Mouse (Mus musculus) effector memory CD4-positive, alpha-beta T cell, adult 5 months (primary cell): ENCODE measurements around the gene Gm12253. TPM values are rescaled to one million over a fixed set of nuclear protein-coding genes. Genes with fewer than 3 reads are reported as not detected.

Source experiments
- polyA plus RNA-seq: library from polyadenylated mRNA; unstranded; fragments of 100-300 nt; shearing (Covaris generic); gene quantifications from one replicate; pipeline ENCODE4 v1.2.1, GENCODE M21; 2017

Gm12253 gene
- not detected for polyA plus RNA-seq

DNA sequence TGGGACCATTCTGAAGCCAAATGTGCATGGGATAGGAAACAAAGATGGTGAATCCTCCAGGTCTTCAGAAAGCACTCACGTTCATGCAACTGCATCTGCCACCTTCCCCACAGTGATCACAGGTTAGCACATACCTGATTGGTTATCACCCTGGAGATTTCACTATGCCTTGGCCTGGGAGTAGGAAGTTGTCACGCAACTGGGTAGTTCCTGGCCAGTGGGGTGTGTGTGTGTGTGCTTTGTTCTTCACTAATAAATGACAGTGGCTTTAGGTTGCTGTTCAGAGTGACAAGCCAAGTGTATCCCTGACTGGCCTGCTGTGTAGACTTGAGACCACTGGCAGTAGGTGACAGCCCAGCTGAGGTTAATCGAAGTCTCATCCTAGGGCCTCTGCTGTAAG, at the start of gene Gm12253:
Gene Gm12253 (plus strand): TSS at position 301 of the 400 bp plus-strand sequence.

DNA sequence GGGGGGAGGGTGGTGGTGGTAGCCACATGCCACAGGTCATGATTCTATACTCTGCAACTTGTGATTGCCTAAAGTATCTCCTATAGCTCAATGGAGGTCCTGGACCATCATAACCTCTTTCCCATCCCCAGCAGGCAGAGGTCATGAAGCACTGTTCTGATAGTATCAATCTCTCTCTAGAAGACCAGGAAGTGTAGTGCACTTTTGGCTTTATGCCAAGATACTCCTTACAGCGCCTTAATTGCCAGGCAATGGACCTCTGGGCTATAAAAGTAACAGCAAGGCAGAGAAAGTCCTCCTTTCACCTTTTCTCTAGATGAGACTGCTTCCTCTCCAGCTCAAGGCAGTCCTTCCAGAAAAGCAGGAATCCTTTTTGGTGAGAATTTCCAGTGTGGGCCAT, 11.5 kb upstream of the Gm12253 start, which contains the start of gene 1810065E05Rik:
Gene 1810065E05Rik (plus strand): TSS at position 297 of the 400 bp plus-strand sequence.

GRCm38 (mm10) chr11:58452759-58453158, 20.4 kb downstream of the Gm12253 start, which contains the start of gene Lypd9:
TSS of gene Lypd9 (minus strand) at chr11:58452923.

GRCm38 (mm10) chr11:58462170-58462569, 29.8 kb downstream of the Gm12253 start, which contains the start of gene Olfr30:
TSS of gene Olfr30 (minus strand) at chr11:58462270.

Other genes with a start within 250 kb of the Gm12253 start
- 175 TPM for gene Igtp, start 233.0 kb upstream of the Gm12253 start, polyA plus RNA-seq
- gene Irgm2, start 232.9 kb upstream of the Gm12253 start, polyA plus RNA-seq: 46.9 TPM
- gene 4930438A08Rik, start 157.8 kb upstream of the Gm12253 start, polyA plus RNA-seq: not detected
- gene Zfp692, start 125.5 kb upstream of the Gm12253 start, polyA plus RNA-seq: 42.3 TPM
- gene Zfp672, start 102.2 kb upstream of the Gm12253 start, polyA plus RNA-seq: 44.2 TPM
- 18.9 TPM for gene Sh3bp5l, start 101.8 kb upstream of the Gm12253 start, polyA plus RNA-seq
- not detected for gene Lypd8, start 53.5 kb upstream of the Gm12253 start, polyA plus RNA-seq
- gene 1810065E05Rik, start 11.4 kb upstream of the Gm12253 start, polyA plus RNA-seq: not detected
- gene Lypd9, start 20.4 kb downstream of the Gm12253 start, polyA plus RNA-seq: not detected
- not detected for gene Olfr30, start 29.7 kb downstream of the Gm12253 start, polyA plus RNA-seq
- gene Olfr332, start 60.0 kb downstream of the Gm12253 start, polyA plus RNA-seq: not detected
- not detected for gene Olfr331, start 70.0 kb downstream of the Gm12253 start, polyA plus RNA-seq
- gene Olfr330, start 102.3 kb downstream of the Gm12253 start, polyA plus RNA-seq: 0.41 TPM
- gene Olfr329-ps, start 113.9 kb downstream of the Gm12253 start, polyA plus RNA-seq: not detected
- 0.19 TPM for gene Olfr328, start 123.1 kb downstream of the Gm12253 start, polyA plus RNA-seq
- not detected for gene Olfr224, start 138.0 kb downstream of the Gm12253 start, polyA plus RNA-seq
- not detected for gene Olfr325, start 145.2 kb downstream of the Gm12253 start, polyA plus RNA-seq
- gene Olfr324, start 162.6 kb downstream of the Gm12253 start, polyA plus RNA-seq: not detected
- gene 2210407C18Rik, start 183.5 kb downstream of the Gm12253 start, polyA plus RNA-seq: not detected
- not detected for gene Olfr323, start 197.9 kb downstream of the Gm12253 start, polyA plus RNA-seq
- gene Trim58, start 207.9 kb downstream of the Gm12253 start, polyA plus RNA-seq: not detected
- gene Olfr322, start 226.2 kb downstream of the Gm12253 start, polyA plus RNA-seq: not detected
- gene Olfr320, start 248.5 kb downstream of the Gm12253 start, polyA plus RNA-seq: not detected